Mouse (Mus musculus) cortical plate, adult 2 months (tissue): ENCODE data around the gene Myo1f.

Source experiments
- CTCF ChIP-seq: fragments of 200-500 bp; IDR thresholded peaks from 2 replicates; pipeline ENCODE4 v1.5.1; 2011; ENCODE audit warnings: mild to moderate bottlenecking, control low read depth, low read length; ENCODE audit not compliant: insufficient read depth; ENCODE audit errors: extremely low read depth
- POLR2A ChIP-seq: fragments of 200-500 bp; IDR thresholded peaks from 2 replicates; pipeline ENCODE4 v1.6.1; 2011; ENCODE audit warnings: mild to moderate bottlenecking, low read length, control low read depth; ENCODE audit not compliant: insufficient read depth; ENCODE audit errors: extremely low read depth

DNA sequence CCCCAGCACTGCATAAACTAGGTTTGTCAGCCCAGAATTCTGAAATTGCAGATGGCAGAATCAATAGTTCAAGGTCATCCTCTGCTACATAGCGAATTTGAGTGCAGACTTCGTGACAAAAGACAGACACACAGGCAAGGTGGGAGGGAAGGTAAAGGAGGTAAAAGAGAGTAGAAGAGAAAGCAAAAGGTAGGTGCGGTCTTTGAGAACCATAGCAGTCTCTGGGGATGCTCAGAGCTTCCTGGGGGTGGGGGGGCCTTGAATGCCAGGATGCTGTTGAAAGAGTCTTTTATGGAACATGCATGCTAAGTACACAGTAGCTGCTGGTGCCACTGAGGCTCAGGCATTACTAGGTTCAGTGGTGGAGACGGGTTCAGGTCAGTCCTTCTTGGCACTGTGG is 2.4 kb downstream of the Myo1f start:
- TF ChIP-seq CTCF, result no peak
- TF ChIP-seq POLR2A, result no peak
